Mouse (Mus musculus) yolk sac, embryonic 10.5 days (tissue): ENCODE results near the gene Raet1e.
"Not testable (repeated sequence)": the region's sequence is repeated elsewhere in the genome, so short reads cannot be mapped to it uniquely, and the experiment has no call there.

ENCODE experiments used
- DNase-seq: peaks from one replicate; pipeline ENCODE4 v3.0.0-alpha.2; 2017; ENCODE audit warnings: low spot score

The Raet1e gene

DNA sequence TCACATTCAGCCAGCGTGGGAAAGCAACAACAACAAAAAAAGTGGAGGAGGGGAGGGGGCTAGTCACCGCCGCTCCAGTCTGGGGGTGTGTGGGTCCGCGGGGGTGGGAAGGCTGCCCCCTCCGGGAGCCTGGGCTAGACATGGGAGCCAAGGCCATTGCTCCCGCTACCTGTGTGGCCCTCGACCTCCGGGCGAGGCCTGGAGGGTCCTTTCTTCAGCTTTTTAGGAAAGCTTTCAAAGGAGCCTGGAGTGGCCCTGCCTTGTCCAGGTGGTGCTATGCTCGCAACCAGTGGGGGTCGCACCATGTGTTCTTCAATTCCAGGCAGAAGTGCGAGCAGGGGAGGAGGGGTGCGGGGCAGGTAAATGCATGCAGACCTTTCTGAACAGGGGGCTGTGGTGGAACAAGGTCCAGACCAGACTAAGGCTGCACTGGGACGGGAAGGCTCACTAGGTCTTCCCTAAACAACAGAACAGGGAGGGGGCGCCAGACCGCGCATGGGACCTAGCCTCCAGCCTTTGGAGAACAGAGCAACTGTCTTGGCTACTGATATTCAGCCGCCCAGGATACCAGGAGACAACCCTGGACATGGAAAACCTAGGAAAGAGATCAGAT lies 116.2 kb downstream of the Raet1e start:
- DNase-seq, result peak; percentile 7

- DNase-seq, result not testable (repeated sequence)
These were observed 120.1 kb downstream of the Raet1e start for GRCm38 (mm10) chr10:22278468-22278867.

- DNase-seq, result no peak
These were observed 124.4 kb downstream of the Raet1e start for GRCm38 (mm10) chr10:22282816-22283215.

- no peak for DNase-seq
These were observed 137.3 kb downstream of the Raet1e start for GRCm38 (mm10) chr10:22295676-22296075.

GRCm38 (mm10) chr10:22297033-22297762 lies 138.8 kb downstream of the Raet1e start:
- no peak for DNase-seq

GRCm38 (mm10) chr10:22297766-22298461 lies 139.5 kb downstream of the Raet1e start:
- no peak for DNase-seq

GRCm38 (mm10) chr10:22299324-22299723 lies 141.0 kb downstream of the Raet1e start:
- DNase-seq, result no peak

- DNase-seq, result no peak
These were observed 143.3 kb downstream of the Raet1e start for GRCm38 (mm10) chr10:22301641-22302040.

- DNase-seq, result no peak
These were observed 144.1 kb downstream of the Raet1e start for GRCm38 (mm10) chr10:22302344-22303057.

GRCm38 (mm10) chr10:22303736-22304135 lies 145.4 kb downstream of the Raet1e start:
- DNase-seq, result no peak

GRCm38 (mm10) chr10:22305801-22306200 lies 147.4 kb downstream of the Raet1e start:
- no peak for DNase-seq

DNA sequence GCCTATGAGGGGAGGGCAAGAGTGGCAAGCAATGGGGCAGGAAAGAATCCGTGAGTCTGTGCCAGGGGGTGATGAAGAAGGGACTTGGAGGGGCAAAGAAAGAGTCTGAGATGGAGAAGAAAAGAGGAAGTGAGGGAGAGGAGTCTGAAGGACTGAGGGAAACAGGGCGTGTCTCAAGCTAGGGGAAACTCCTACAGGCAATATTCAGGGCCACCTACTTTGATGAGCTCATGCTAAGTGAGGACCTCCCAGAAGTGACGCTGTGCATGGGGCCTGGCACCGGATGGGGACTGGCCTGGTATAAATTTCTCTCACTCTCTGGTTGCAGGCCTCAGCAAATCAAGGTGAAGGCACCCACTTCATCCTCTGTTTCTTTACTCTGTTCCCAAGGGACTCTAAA lies 148.1 kb downstream of the Raet1e start:
- no peak for DNase-seq

DNA sequence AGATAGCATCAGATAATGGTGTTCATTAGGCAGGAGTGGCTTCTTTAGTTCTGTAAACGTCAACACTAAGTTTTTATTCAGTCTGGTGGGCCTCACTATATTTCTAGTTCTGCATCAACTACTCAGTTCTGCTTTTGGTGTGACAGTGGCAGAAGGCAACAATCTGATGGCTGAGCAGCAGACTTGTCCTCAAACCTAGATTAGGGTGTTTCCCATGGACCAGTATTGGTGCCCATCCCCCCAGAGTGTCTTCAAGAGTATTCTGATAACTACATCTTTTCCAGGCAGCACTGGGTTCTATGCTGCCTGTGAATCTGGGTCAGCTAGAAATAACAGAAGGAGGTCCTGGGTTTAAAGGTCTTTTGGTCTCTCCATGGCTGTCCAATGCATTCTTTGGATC lies 149.9 kb downstream of the Raet1e start:
- DNase-seq, result no peak

GRCm38 (mm10) chr10:22322858-22323257 lies 164.5 kb downstream of the Raet1e start:
- DNase-seq, result no peak

DNA sequence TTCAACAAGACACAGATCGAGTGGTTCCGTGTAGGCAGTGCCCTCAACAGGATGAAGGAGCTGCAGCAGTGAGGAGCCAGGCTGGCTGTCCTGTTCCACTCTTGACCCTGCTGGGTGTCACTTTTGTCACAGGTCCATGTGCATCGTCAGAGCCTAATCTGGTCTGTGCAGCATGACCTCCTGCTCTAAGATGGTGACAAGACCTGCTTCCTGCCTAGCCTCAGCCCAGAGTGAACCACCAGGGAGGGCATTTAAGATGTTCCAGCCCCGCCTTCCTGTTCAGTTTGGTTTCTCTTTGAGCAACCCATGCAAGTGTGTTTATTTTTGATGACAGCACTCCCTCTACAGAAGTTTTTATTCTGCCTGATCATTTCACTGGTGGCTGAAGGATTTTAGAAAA lies 187.4 kb downstream of the Raet1e start:
- DNase-seq, result not testable (repeated sequence)

DNA sequence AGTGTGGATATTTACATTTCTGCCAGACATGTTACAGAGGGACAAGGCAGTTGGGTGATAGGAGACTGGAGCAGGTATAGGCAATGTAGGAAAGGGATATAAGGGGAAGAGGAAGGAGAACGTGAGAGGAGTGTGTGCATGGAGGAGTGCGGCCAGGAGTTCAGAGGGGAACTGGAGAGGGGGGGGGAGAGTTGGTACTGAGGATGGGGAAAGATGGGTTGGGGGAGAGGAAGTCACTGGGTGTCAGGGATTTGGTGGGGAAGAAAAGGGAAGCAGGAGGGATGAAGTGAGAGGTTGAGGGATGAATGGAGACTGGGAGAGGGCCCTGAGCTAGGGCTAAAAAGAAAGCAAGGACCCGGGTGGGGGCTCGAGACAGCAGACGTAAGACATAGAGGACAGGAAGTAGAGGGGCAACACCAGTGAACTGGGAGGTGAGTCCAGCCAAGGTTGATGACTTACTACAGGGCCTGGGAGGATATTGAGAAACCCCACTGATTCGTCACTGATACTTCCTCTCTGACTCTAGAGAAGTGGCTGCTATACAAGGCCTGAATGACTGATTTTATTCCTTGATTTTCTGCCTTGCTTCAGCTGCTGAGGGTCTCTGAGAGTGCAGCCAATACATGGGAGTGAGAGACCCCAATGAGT lies 195.3 kb downstream of the Raet1e start:
- not testable (repeated sequence) for DNase-seq

GRCm38 (mm10) chr10:22354196-22354574 lies 195.8 kb downstream of the Raet1e start:
- DNase-seq, result not testable (repeated sequence)

DNA sequence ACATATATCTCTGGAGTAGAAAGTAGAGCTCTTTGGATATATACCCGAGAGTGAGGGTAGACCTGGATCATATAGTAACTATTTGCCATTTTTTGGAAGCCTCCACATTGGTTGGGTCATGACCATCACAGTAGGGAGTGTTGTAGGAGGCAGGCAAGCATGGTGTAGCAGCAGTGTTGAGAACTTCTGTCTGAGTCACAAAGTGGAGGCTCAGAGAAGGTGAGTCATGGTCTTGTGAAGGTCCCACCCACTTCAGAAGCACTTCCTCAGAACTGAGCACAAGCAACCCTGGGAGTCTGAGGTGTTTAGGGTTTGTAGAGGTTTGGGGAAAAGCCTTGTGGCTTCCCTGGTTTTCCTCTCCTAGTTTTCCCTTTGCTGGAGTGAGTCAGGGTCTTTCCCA lies 199.0 kb downstream of the Raet1e start:
- not testable (repeated sequence) for DNase-seq

DNA sequence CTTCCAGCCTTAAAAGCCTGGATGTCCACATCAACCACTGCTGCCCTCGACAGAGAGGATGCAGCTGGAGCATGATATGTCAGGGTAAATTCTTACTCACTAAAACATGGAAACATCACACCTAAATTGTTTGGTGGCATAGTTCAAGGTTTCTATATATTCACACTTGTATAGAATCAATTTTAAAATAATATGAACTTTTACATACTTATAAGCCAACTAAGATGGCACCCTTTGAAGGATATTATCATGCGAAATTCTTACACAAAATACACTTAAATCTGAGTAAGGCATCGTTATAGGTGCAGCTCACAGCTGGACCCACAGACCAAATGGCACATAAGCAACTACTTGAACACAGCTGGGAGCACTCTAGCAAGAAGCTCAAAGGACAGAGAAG lies 201.9 kb downstream of the Raet1e start, which contains the start of gene Raet1d:
Gene Raet1d (plus strand): TSS at position 301 of the 400 bp plus-strand sequence.
- not testable (repeated sequence) for DNase-seq

GRCm38 (mm10) chr10:22360957-22361356 lies 202.6 kb downstream of the Raet1e start:
- DNase-seq, result not testable (repeated sequence)

DNA sequence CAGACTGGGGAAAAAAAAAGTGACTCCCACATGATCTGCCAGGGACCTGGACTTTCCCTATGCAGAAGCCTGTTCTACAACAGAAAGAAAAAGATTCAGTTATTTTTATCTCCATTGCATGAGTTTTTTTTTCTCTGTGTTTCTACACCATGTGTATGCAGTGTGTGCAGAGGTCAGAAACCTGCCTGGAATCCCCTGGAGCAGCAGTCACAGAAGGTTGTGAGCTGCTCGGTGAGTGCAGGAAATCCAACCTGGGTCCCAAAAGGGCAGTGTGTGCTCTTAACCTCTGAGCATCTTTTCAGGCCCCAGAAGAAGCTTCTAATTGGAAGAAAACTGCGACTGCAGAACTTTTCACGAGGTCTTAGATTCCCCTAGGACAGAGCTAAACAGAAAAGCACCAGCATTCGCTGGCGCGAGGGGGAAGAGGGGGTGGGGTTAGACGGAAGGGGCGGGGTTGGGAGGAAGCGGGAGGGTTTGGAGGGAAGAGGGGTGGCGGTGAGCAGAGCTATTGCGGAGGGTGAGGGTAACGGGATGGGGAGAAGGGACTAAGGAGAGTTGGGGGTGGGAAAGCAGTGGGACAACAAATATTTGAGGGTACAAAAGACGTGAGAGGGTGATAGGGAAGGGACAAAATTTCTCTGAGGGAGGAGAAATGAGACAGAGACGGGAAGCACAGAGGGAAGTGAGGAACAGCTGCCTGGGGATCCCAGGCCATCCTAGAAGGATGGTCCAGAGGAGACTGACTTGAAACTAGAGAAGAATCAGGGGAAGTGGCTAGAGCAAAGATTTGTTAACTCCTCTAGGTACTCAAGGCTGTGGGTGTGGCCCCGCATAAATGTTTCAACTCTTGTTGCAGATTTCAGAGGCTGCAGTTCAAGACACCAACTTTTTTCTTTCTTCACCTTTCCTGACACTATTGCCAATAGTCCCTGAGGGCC lies 203.3 kb downstream of the Raet1e start:
- DNase-seq, result peak; percentile 18
